Comparison of ENCODE assay signal across 9 mouse cellular contexts in the genomic region with DNA sequence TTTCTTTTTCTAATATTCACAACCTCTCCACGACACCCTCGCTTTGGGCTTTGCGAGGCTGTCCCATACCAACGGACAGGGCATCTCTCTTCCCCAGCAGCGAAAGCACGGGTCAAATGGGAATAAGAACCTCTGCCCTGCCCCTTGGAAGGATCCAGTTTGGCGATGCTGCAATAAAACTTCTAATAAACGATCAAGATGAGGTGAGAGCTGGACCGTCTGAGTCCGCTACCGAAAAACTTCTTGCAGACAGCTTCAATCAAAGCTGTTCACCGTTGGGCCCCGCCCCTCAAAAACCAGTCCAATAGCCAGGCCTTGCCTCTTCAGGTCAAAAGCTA. TPM values are rescaled to one million over a fixed set of nuclear protein-coding genes. Genes with fewer than 3 reads are reported as not detected.
A peak's percentile ranks its signal among the peaks of the same experiment; 100 is the strongest.
DNase-seq lines count a peak whose midpoint lies in the region; ATAC-seq and TF ChIP-seq lines count a peak whose summit lies in the region.
"Had no signal": no experiment of that assay in that cellular context is flagged by ENCODE, and none has a peak within 500 bp of the region (broad histone marks: within the 10 kb centered on the region; RNA-seq: fewer than 3 reads in every experiment).

No protein-coding gene starts in this region.

- peaks cover 18% of the 10 kb centered on the region for H3K36me3 ChIP-seq in heart, embryonic 12.5 days
- H3K36me3 ChIP-seq in CH12.LX (replicated peaks in 1 of 2; ENCODE audit: control insufficient read depth in 1 of 2, insufficient read depth in 1 of 2, low read length in 1 of 2) = peaks cover 7 to 19% of the 10 kb centered on the region in 2 experiments
- no peaks in the 10 kb centered on the region for H3K36me3 ChIP-seq in forebrain, embryonic 15.5 days
- peaks cover 4% of the 10 kb centered on the region; the same call in 1 of the 2 replicates for H3K36me3 ChIP-seq in liver, embryonic 16.5 days (ENCODE audit: control insufficient read depth, insufficient read depth)

- TF ChIP-seq EP300 in CH12.LX (IDR thresholded peaks at IDR 0.05; ENCODE audit: low read length) = no peak

- intact Hi-C loops in heart, postnatal 10 days (cut with DNase I) = loop anchor here (2.0 kb wide), 1 partner anchor 40 kb away; no protein-coding TSS in a partner anchor

- DNase-seq in heart, postnatal 10 days = no peak
- no peak for DNase-seq in CH12.LX (ENCODE audit: extremely low read depth)
- DNase-seq in spleen, postnatal 4 days (ENCODE audit: low spot score in 2 of 2) = no peak
- no peak for DNase-seq in adrenal gland, postnatal 25 days

- peaks cover 11% of the 10 kb centered on the region for H3K79me2 ChIP-seq in CH12.LX (replicated peaks; ENCODE audit: control insufficient read depth, extremely low read depth, insufficient read depth, poor library complexity, severe bottlenecking)

- no peak for TF ChIP-seq RAD21 in CH12.LX (IDR thresholded peaks at IDR 0.05; ENCODE audit: low read depth, low read length)

- ATAC-seq in heart, embryonic 12.5 days (ENCODE audit: insufficient number of reproducible peaks, low FRiP score) = no peak
- no peak for ATAC-seq in forebrain, embryonic 15.5 days (replicated peaks)
- no peak for ATAC-seq in liver, embryonic 16.5 days (ENCODE audit: low read depth)
- ATAC-seq in erythroid progenitor cell, adult 5-6 weeks (replicated peaks; ENCODE audit: low FRiP score, poor library complexity, severe bottlenecking) = no peak

- peak overlapping the region; percentile 76 for H3K4me2 ChIP-seq in heart, embryonic 12.5 days
- peak overlapping the region; percentile 39; the same call in 1 of the 2 replicates for H3K4me2 ChIP-seq in CH12.LX (ENCODE audit: insufficient read depth, low read depth, poor library complexity, severe bottlenecking)
- H3K4me2 ChIP-seq in forebrain, embryonic 15.5 days (replicated peaks) = peak overlapping the region; percentile 86
- peak overlapping the region; percentile 93 for H3K4me2 ChIP-seq in liver, embryonic 16.5 days (ENCODE audit: low read depth, low read length)

- WGBS in heart, embryonic 12.5 days = under 1% methylated on average over 13 of the region's 13 CpGs
- WGBS in forebrain, embryonic 15.5 days = 1% methylated on average over 13 of the region's 13 CpGs
- WGBS in liver, embryonic 16.5 days (ENCODE audit: insufficient replicate concordance) = 1% methylated on average over 13 of the region's 13 CpGs

- peak overlapping the region; percentile 97 for H3K27ac ChIP-seq in heart, embryonic 12.5 days (ENCODE audit: poor library complexity, severe bottlenecking)
- H3K27ac ChIP-seq in CH12.LX (ENCODE audit: insufficient read depth, low read depth) = peak overlapping the region; percentile 34; the same call in 1 of the 2 replicates
- H3K27ac ChIP-seq in forebrain, embryonic 15.5 days (replicated peaks) = peak overlapping the region; percentile 90
- H3K27ac ChIP-seq in liver, embryonic 16.5 days (ENCODE audit: low read length) = peak overlapping the region; percentile 96

- peak; percentile 74; the same call in 1 of the 2 replicates for TF ChIP-seq POLR2A in CH12.LX (IDR thresholded peaks at IDR 0.05; ENCODE audit: low read depth, low read length)

- peak overlapping the region; percentile 71 for H3K9ac ChIP-seq in heart, embryonic 12.5 days
- peak overlapping the region; percentile 69 for H3K9ac ChIP-seq in CH12.LX (ENCODE audit: insufficient read depth, low read depth)
- H3K9ac ChIP-seq in forebrain, embryonic 15.5 days (replicated peaks) = peak overlapping the region; percentile 81
- peak overlapping the region; percentile 76 for H3K9ac ChIP-seq in liver, embryonic 16.5 days (ENCODE audit: low read depth, low read length)

- peaks cover 15% of the 10 kb centered on the region for H3K4me1 ChIP-seq in heart, embryonic 12.5 days (replicated peaks)
- peaks cover 0 to 16% of the 10 kb centered on the region in 2 experiments; a peak in 2 of 4 replicates for H3K4me1 ChIP-seq in CH12.LX (ENCODE audit: control insufficient read depth in 1 of 2, insufficient read depth in 2 of 2)
- H3K4me1 ChIP-seq in forebrain, embryonic 15.5 days = peaks cover 16% of the 10 kb centered on the region
- peaks cover 13% of the 10 kb centered on the region for H3K4me1 ChIP-seq in liver, embryonic 16.5 days (ENCODE audit: control insufficient read depth, low read depth, low read length)

- H3K27me3 ChIP-seq in heart, embryonic 12.5 days (replicated peaks) = no peaks in the 10 kb centered on the region
- H3K27me3 ChIP-seq in CH12.LX (replicated peaks) = peaks cover 4% of the 10 kb centered on the region
- no peaks in the 10 kb centered on the region for H3K27me3 ChIP-seq in forebrain, embryonic 15.5 days
- H3K27me3 ChIP-seq in liver, embryonic 16.5 days (ENCODE audit: control insufficient read depth, insufficient read depth, low read depth, low read length) = no peaks in the 10 kb centered on the region

- dilution Hi-C loops in CH12.LX (cut with MboI; ENCODE audit: extremely low pct_ligation_motif_present, extremely low pct_unique_long_range_greater_than_20kb, low sequenced_read_pairs) = no loop called here

- no peak for TF ChIP-seq CTCF in CH12.LX (conservative IDR thresholded peaks at IDR 0.05 in 1 of 2, IDR thresholded peaks at IDR 0.05 in 1 of 2; ENCODE audit: low read depth in 2 of 2, low read length in 2 of 2)

- H3K9me3 ChIP-seq in heart, embryonic 12.5 days (replicated peaks) = no peaks in the 10 kb centered on the region
- no peaks in the 10 kb centered on the region for H3K9me3 ChIP-seq in CH12.LX (replicated peaks; ENCODE audit: low read length)
- H3K9me3 ChIP-seq in forebrain, embryonic 15.5 days = no peaks in the 10 kb centered on the region
- H3K9me3 ChIP-seq in liver, embryonic 16.5 days (replicated peaks; ENCODE audit: control insufficient read depth, low read length) = no peaks in the 10 kb centered on the region

- peak overlapping the region; percentile 72 for H3K4me3 ChIP-seq in heart, embryonic 12.5 days
- H3K4me3 ChIP-seq in CH12.LX (replicated peaks in 1 of 3; ENCODE audit: low read depth in 2 of 3, low read length in 2 of 3, poor library complexity in 1 of 3) = peak overlapping the region; percentile 63 to 80 (median 67)
- peak overlapping the region; percentile 92 for H3K4me3 ChIP-seq in forebrain, embryonic 15.5 days
- peak overlapping the region; percentile 94 for H3K4me3 ChIP-seq in liver, embryonic 16.5 days (ENCODE audit: low read depth, low read length)

- in situ Hi-C loops in CH12.LX (cut with MboI; ENCODE audit: low pct_ligation_motif_present, low pct_unique_long_range_greater_than_20kb, low sequenced_read_pairs) = no loop called here

TF ChIP-seq in CH12.LX, 34 proteins besides CTCF, POLR2A, EP300 and RAD21 (continues in another document):
- TF ChIP-seq MEF2A (IDR thresholded peaks at IDR 0.05; ENCODE audit: borderline replicate concordance, low read depth, low read length) (no peak), MYC (IDR thresholded peaks at IDR 0.05; ENCODE audit: low read depth, low read length) (no peak), UBTF (IDR thresholded peaks at IDR 0.05; ENCODE audit: low read depth, low read length) (no peak)

RNA-seq across cellular contexts. Expression of gene Tbl2, which starts 0.8 kb away (rescaled TPM):
- polyA plus RNA-seq in heart, embryonic 12.5 days (2016; fragmentation: Nextera tagmentation; extraction: Ambion mirVana) = 26.8 and 27.2 TPM in 2 replicates
- total RNA-seq in heart, postnatal 10 days (2021) = 10 to 100 TPM; 13.0 to 15.6 TPM
- total RNA-seq in CH12.LX (2012; rRNA removed) (26.3 and 31.9 TPM in 2 replicates), CH12.LX (2014; rRNA removed) (20.0 and 21.7 TPM in 2 replicates)
- 24.8 and 25.2 TPM in 2 replicates for polyA plus RNA-seq in CH12.LX (2012; ENCODE audit: insufficient read length, low read depth)
- 16.8 and 17.5 TPM in 2 replicates for polyA plus RNA-seq in forebrain, embryonic 15.5 days (2015; fragmentation: Nextera tagmentation; extraction: Ambion mirVana)
- 11.1 and 11.6 TPM in 2 replicates for polyA plus RNA-seq in liver, embryonic 16.5 days (2015; fragmentation: Nextera tagmentation; extraction: Ambion mirVana)
- total RNA-seq in adrenal gland, postnatal 25 days (2021) = 31.5 and 46.0 TPM in 2 replicates
- 5.4 and 6.5 TPM in 2 replicates for total RNA-seq in erythroid progenitor cell, adult 5-6 weeks (2015; ENCODE audit: low replicate concordance)
- 13.6 and 26.6 TPM in 2 replicates for total RNA-seq in erythroid progenitor cell, adult 5-6 weeks (2017; ENCODE audit: low replicate concordance)

RNA-seq across cellular contexts. Expression of gene Bcl7b, which starts 19.4 kb away (rescaled TPM):
- 34.2 and 38.2 TPM in 2 replicates for polyA plus RNA-seq in heart, embryonic 12.5 days (2016; fragmentation: Nextera tagmentation; extraction: Ambion mirVana)
- total RNA-seq in heart, postnatal 10 days (2021) = 10 to 100 TPM; 33.5 to 35.8 TPM
- total RNA-seq in CH12.LX (2012; rRNA removed) (20.1 and 22.0 TPM in 2 replicates), CH12.LX (2014; rRNA removed) (21.6 and 24.1 TPM in 2 replicates)
- 40.8 and 43.6 TPM in 2 replicates for polyA plus RNA-seq in CH12.LX (2012; ENCODE audit: insufficient read length, low read depth)
- 52.9 and 53.8 TPM in 2 replicates for polyA plus RNA-seq in forebrain, embryonic 15.5 days (2015; fragmentation: Nextera tagmentation; extraction: Ambion mirVana)
- polyA plus RNA-seq in liver, embryonic 16.5 days (2015; fragmentation: Nextera tagmentation; extraction: Ambion mirVana) = 24.8 and 25.8 TPM in 2 replicates
- total RNA-seq in adrenal gland, postnatal 25 days (2021) = 63.2 and 64.0 TPM in 2 replicates
- total RNA-seq in erythroid progenitor cell, adult 5-6 weeks (2015; ENCODE audit: low replicate concordance) = 24.1 and 35.6 TPM in 2 replicates
- 13.5 and 24.4 TPM in 2 replicates for total RNA-seq in erythroid progenitor cell, adult 5-6 weeks (2017; ENCODE audit: low replicate concordance)

RNA-seq across cellular contexts. Expression of gene Baz1b, which starts 38.4 kb away (rescaled TPM):
- 37.2 and 38.4 TPM in 2 replicates for polyA plus RNA-seq in heart, embryonic 12.5 days (2016; fragmentation: Nextera tagmentation; extraction: Ambion mirVana)
- total RNA-seq in heart, postnatal 10 days (2021) = 10 to 100 TPM; 41.6 to 48.5 TPM
- total RNA-seq in CH12.LX (2012; rRNA removed) (60.0 and 72.9 TPM in 2 replicates), CH12.LX (2014; rRNA removed) (53.3 and 56.4 TPM in 2 replicates)
- 84.9 and 85.4 TPM in 2 replicates for polyA plus RNA-seq in CH12.LX (2012; ENCODE audit: insufficient read length, low read depth)
- 42.9 and 43.2 TPM in 2 replicates for polyA plus RNA-seq in forebrain, embryonic 15.5 days (2015; fragmentation: Nextera tagmentation; extraction: Ambion mirVana)
- 14.3 and 15.5 TPM in 2 replicates for polyA plus RNA-seq in liver, embryonic 16.5 days (2015; fragmentation: Nextera tagmentation; extraction: Ambion mirVana)
- total RNA-seq in adrenal gland, postnatal 25 days (2021) = 85.7 and 114 TPM in 2 replicates
- total RNA-seq in erythroid progenitor cell, adult 5-6 weeks (2015; ENCODE audit: low replicate concordance) = 115 TPM in 2 replicates
- total RNA-seq in erythroid progenitor cell, adult 5-6 weeks (2017; ENCODE audit: low replicate concordance) = 201 and 287 TPM in 2 replicates

RNA-seq across cellular contexts. Expression of gene Mlxipl, which starts 59.0 kb away (rescaled TPM):
- polyA plus RNA-seq in heart, embryonic 12.5 days (2016; fragmentation: Nextera tagmentation; extraction: Ambion mirVana) = 0.59 and 1.0 TPM in 2 replicates
- total RNA-seq in heart, postnatal 10 days (2021) = 10 to 100 TPM; 12.2 to 15.9 TPM
- not detected in 2 replicates for total RNA-seq in CH12.LX (2012; rRNA removed)
- not detected in 2 replicates for total RNA-seq in CH12.LX (2014; rRNA removed)
- polyA plus RNA-seq in CH12.LX (2012; ENCODE audit: insufficient read length, low read depth) = not detected in 2 replicates
- polyA plus RNA-seq in forebrain, embryonic 15.5 days (2015; fragmentation: Nextera tagmentation; extraction: Ambion mirVana) = 1.1 and 1.4 TPM in 2 replicates
- 9.6 and 14.1 TPM in 2 replicates for polyA plus RNA-seq in liver, embryonic 16.5 days (2015; fragmentation: Nextera tagmentation; extraction: Ambion mirVana)
- total RNA-seq in adrenal gland, postnatal 25 days (2021) = 70.1 and 79.1 TPM in 2 replicates
- total RNA-seq in erythroid progenitor cell, adult 5-6 weeks (2015; ENCODE audit: low replicate concordance) = 2.1 TPM in 1 of 2 replicates, not detected in the other
- 0.39 TPM in 1 of 2 replicates, not detected in the other for total RNA-seq in erythroid progenitor cell, adult 5-6 weeks (2017; ENCODE audit: low replicate concordance)
- total RNA-seq: common myeloid progenitor, adult 5-6 weeks had no signal

Comparison
In these comparisons a context has a peak if more than half of its experiments do, and no peak if none do; other contexts are left out.
1. H3K27ac ChIP-seq: peak in every context shown above with its lines; median percentile 97 in heart, embryonic 12.5 days; 96 in liver, embryonic 16.5 days; 90 in forebrain, embryonic 15.5 days; 34 in CH12.LX.
2. H3K4me2 ChIP-seq: peak in every context shown above with its lines; median percentile 93 in liver, embryonic 16.5 days; 86 in forebrain, embryonic 15.5 days; 76 in heart, embryonic 12.5 days; 39 in CH12.LX.